Mouse (Mus musculus) CD8-positive naive resting alpha-beta T cell, adult 2 months (primary cell): ENCODE results near the gene Zfp346.
A peak's percentile ranks its signal among the peaks of the same experiment; 100 is the strongest.
"Not testable (repeated sequence)": the region's sequence is repeated elsewhere in the genome, so short reads cannot be mapped to it uniquely, and the experiment has no call there.

Experiments
- DNase-seq, 2 experiments: peaks; one replicate each; pipeline ENCODE4 v3.0.0; 2022; ENCODE audit warnings: low read depth in 2 of 2, low spot score in 2 of 2

The Zfp346 gene

DNA sequence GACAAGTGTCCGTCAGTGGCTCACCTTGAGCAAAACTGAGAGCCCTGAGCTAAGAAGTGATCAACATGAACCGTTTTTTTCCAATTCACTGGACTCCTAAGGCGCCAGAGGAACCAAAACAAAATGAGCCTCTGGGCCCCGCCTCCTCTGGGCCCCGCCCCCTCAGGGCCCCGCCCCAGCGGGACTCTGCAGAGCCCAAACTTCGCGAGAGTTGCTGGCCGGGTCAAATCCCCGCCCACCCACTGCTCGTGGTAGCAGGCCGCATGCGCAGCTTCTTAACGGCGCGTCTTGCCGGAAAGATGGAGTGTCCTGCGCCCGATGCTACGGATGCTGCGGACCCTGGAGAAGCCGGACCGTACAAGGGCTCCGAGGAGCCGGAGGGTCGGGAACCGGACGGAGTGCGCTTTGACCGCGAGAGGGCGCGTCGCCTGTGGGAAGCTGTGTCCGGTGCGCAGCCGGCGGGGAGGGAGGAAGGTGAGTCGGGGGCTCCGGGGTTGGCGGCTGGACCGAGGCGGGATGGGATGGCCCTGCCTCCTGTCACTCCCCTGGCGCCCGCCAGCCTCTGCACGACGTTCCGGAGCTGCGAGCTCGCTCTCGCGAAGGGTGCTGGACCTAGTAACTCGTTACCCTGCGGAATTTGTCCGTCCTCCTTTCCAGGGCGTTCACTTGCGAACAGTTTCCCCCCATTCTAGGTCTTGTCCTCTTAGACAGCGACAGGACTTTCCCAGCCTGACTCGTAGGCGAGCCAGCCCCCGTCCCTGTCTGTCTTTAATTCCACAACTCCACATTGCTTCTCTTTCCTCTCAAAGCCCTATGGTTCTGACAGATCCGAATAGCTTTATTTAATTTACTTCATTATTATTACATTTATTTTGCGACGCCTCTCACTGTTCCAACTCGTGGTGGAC lies at the start of gene Zfp346:
TSS of gene Zfp346 (plus strand) at position 267 of the 908 bp plus-strand sequence.
- DNase-seq: peak; percentile 94 to 98

DNA sequence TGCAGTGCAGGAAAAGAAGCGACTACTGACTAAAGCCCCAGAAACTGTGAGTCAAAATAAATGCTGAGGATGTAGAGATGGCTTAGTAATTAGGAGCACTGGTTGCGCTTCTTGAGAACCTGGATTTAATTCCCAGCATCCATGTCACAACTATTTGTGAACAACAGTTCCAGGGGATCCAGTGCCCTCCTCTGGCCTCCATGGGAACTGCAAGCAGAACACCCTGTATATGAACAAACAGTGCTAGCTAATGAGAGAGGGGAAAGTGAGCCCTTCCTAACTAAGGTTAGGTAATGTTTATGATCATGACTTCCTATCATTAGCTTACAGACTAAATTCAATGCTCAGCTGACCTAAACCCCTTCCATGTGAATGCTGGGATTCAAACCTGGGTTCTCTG lies 47.1 kb upstream of the Zfp346 start:
- DNase-seq: peak in 1 of 2 experiments; percentile 25

DNA sequence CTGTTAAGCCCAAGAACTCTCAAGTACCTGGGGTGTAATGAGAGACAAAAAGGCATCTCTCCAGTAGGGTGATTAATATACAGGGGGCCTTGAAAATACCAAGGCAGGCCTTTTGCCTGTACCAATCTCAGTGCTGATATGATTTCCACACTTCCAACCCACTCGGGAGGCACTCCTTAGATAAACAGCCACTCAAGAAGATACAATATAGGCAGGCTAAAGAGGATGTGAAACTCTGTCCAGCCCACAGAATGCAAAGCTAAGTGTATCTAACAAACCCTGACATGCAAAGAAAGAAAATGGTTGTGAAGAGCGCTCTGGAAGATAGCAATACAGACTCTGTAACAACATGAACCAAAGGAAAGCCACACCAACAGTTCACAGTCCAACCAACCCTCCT lies 41.8 kb upstream of the Zfp346 start:
- DNase-seq: no peak

DNA sequence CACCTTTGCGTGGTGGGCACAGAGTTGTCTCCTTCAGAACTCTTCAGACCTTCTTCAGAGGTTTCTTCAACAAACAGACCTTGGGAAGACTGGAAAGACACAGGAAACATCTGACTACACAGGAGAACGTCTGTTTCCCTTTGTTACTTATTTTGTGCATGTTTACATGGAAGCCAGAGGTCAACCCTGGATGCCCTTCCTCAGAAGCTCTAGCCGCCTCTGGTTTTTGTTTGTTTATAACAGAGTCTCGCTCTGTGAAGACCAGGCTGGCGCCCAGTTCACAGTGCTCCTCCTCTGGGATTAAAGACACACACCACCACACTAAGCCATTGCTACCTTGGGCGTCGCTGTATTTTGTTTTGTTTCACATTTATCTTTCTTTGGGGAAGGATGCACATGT lies 35.4 kb upstream of the Zfp346 start:
- no peak for DNase-seq

DNA sequence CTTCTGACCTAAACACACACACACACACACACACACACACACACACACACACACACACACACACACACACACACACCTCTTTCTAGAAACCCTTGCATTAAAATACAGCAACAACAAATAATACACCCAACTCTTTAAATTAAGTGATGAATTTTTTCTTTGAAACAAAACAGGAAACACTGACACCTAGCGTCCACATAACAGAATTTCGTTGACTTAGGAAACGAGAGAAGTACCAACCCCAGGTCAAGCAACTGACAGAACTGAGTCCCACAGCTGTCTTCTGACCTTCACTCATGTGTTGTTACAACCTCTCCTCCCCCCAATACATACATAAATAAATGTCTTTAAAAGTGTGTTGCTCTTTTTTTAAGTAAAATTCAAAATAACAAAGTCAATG lies 33.8 kb upstream of the Zfp346 start:
- peak in 1 of 2 experiments; percentile 14 for DNase-seq

DNA sequence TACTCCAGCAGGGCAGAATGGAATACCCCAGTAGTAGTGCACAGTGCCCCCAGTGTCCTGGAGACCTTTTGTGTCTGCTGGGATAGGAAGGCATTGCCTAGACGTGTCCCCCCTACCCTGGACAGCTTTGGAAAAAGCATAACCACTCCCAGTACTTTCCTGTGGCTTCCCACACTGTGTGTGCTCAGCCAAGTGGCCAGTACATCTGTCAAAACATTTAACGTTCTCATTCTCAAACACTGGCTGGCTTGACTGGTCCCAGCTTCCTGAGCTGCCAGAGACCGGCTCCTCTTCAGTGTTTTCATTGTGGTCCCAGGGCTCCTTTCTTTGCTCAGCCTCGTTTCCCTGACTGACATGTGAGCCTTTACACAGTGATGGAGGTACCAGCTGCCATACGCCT lies 29.5 kb upstream of the Zfp346 start:
- no peak for DNase-seq

DNA sequence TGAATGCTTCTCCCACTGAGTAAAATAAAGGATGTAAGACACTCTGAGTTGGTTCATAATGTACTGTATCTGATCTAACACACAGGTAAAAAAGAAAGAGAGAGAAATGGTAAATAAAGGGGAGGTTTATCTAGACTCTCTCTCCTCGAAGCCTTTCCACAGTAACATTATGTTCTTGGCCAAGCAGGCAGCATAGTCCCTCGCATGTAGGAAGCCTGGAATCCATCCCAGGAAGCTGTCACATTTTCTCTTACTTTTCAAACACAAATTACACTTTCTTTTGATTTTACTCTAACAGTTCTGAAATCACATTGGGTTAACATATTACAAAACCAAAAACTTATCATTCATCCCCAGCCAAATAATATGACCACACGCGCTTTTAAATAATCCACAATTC lies 12.5 kb upstream of the Zfp346 start:
- DNase-seq: no peak

DNA sequence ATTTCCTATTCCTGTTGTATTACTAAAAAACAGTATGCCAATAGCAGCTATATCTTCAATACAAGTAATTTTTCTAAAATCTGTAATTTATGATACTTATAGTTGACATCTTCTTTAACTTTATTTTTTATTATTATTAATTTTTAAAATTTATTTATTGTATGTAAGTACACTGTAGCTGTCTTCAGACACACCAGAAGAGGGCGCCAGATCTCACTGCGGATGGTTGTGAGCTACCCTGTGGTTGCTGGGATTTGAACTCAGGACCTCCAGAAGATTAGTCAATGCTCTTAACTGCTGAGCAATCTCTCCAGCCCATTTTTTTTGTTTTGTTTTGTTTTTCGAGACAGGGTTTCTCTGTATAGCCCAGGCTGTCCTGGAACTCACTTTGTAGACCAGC lies 7.3 kb upstream of the Zfp346 start:
- not testable (repeated sequence) for DNase-seq

DNA sequence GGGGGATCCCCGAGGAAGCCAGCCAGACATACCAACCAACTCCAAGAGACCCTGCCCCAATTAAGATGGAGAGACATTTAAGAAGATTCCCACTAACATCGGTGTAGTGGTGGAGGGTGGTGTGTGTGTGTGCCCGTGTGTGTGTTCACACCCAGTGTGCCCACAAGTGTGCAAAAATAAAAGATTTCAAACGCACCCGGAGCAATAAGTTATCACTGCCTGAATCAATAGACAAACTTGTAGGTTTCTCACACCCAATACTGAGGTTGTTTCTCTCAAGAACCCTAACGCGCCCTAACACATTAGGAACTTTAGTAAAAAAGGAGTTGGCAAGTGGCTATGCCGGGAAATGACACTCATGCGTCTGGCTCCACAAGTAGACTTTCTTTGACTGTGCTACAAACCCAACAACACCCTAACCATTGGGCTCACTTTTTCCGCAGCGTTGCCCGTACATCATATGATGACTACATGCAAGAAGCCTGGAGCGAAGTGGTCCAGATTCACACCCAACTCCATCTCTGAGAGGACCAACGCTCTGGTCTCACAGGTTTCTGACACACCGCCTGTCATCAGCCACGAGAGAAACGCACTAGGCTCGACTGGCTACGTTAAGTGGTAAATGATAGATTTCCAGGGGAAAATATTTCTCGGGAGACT lies 5.9 kb upstream of the Zfp346 start:
- DNase-seq: peak; percentile 34 to 56

DNA sequence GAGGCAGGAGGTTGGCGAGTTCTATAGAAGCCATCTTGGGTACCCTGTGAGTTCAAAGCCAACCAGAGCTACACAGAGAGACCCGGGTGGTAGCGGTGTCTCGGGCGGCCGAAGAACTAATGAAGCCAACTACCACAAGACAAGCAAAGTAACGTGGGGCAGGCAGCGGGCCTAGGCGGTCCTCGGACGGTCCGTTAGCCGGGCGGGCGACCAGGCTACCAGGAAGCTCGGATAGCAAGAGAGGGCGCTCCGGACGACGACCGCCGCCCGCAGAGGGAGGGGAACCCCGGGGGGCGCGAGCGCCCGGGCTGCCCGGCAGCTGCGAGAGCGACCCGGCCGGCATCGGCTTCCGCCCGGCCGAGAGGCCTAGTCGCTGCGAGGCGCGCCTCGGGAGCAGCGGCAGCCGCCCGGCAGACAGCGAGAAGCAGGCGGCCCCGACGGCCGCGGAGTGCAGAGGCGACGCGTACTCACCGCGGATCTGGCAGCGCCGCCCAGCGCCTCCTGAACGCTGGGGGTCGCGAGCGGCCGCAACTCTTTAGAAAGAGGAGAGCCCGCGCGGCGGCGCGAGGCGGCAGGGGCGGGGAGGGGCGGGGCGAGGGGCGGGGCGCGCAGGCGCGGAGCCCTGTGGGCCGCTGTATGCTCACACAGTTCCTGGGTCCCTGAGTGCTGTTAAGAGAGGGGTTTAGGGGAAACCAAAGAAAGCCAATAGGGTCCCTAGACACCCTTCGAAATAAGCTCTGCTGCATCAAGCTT lies 5.2 kb upstream of the Zfp346 start, which contains the start of gene Uimc1:
TSS of gene Uimc1 (minus strand) at position 575 of the 753 bp plus-strand sequence.
- DNase-seq: peak; percentile 72 to 75

DNA sequence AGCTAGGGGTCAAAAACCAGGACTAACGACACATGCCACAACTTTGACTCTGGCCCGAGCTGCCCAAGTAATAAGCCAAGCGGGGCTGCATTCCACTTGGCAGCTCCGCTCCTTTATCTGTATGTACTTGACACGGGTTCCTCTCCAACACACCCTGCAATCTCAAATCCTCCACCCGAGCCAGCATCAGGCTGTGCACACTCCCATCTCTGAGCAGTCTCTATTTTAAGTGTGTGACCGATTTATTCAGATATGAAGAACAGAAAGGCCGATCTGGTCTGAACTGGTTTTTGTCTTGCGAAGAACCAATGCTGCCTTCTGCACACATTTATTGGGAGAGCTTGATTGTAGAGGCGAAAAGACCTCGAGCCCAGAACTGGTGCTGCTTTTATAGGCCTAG lies 3.5 kb upstream of the Zfp346 start:
- DNase-seq: no peak

DNA sequence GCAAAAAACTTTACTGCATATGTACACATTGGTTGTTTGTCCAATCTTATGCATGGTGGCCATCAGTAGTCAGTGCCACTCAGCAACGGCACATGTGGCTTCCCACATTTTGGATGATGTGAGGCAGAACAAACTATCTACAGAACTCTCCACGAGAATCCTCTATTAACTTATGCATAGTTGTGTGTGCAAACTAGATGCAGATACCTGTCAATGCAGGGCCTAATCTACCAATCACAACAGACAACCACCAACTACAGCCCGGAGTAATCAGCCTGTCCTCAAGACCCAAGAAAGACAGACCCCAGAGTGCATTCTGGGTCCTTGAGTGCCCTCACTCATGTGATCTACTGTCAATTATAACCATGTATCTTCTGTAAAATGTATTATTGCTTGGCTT lies 2.7 kb upstream of the Zfp346 start:
- DNase-seq: no peak

DNA sequence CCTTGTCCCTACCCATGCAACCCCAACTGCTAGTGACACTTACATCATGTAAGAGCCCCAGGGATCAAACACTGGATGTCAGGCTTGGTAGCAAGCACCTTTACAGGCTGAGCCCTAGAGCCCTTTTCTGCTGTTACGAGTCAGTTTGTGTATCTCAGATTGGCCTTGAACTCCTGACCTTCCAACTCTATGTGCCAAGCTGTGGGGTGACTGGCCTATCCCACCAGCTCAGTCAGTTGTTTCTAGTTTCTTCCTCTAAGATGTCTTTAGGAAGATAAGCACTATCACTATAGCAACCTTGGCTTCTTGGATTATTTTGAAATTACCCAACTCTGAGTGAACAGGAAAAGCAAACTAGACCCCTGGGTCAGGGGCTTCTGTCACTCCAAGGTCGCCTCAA lies 1.8 kb upstream of the Zfp346 start:
- no peak for DNase-seq

DNA sequence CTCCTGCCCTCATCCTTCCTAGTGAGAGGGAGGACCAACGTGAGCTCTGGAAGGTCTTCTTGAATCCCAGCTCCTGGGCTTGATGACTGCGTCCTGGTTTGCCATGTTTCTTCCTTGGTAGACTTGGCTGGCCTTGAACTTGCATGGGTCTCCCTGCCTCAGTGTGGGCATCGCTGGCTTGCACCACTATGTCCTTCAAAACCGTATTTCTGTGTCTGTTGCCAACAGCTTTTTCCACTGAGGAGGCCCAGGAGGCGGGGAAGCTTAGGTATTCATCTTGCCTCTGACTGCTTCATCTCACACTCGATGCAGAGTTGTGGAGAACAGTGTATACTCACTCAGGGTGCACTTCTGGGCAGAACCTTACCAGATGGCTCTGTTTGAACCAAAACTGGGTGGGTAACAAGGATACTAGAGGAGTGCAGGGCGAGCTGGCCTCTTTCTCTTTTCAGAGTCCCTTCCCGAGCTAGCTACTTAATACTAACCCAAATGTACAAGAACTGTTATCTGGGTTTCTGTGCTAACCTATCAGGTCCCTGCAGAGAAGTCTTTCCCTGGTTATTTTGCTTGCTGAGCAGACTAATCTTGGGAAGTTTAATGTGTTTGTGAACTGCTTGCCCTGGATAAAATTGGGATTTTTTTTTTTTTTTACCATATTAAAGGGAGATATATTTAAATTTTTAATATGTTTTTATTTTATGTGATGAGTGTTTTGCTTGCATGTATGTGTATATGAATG lies 1.0 kb downstream of the Zfp346 start:
- DNase-seq: no peak

DNA sequence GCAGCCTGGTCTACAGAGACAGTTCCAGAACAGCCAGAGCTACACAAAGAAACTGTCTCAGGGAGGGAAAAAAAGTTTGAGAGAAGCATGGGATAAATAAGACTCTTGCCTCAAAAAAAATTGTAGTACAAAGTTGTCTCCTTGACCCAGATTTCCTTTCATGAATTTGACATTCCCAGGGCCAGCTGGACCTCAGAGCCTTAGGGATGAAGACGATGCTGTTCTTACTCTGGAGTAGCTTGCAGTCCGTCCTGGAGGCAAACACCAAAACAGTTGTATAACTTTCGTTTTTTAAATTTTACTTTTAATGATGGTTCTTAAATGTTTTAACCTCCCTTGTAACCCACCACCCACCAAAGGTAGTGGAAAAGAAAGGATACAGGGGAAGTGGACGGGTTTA lies 2.0 kb downstream of the Zfp346 start:
- no peak for DNase-seq

DNA sequence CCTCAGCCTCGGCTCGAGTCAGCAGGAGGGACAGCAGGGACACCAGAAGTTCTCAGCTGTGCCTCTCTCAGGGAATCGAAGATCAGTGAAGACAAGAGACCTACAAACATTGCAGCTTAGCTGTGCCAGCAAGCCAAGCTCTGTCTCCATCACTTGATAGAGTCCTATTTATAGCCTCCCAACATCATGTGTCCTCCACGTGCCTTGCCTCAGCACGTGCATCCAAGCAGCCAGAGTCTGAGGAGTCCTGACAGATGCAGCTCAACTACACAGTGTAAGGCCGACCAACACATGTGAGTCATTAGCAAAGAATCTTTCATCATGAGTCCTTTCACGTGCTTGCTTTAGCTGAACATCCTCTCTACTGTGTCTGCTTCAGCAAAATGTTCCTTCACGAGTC lies 2.6 kb downstream of the Zfp346 start:
- DNase-seq: no peak

DNA sequence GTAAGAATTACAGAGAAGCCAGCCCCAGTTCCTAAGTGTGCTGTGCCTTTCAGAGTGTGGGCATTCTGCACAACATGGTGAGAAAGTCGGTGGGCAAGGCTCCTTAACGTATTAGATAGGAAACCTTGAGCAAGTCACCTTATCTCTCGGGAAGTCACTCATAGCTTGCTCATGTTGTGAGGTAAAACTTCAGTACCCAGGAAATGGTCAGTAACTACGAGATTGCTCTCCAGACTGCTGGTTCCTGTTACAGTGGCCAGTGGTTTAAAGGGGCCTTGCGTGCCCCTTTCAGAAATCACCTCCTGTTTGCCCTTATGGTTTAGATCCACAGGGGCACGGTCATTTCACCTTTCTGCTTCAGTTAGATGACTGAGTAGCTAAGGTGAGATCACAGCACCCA lies 9.3 kb downstream of the Zfp346 start:
- DNase-seq: no peak

DNA sequence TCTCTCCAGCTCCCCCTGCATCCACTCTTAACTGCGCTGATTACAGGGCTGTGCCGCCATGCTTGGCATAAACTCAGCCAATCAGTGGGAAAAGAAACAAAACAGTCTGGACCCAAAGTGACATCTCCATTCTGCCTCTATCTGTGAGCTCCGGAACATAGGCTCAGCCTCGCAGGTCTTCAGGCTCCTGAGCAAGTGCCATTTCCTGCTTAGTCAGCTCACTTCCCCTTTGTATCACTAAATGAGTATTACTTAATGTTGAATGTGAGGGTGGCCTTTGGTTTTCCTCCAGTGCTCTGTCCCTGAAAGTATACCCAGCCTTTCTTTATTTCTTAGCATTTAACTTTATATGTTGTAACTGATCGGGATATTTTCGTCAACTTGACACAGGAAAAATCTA lies 19.8 kb downstream of the Zfp346 start:
- no peak for DNase-seq

DNA sequence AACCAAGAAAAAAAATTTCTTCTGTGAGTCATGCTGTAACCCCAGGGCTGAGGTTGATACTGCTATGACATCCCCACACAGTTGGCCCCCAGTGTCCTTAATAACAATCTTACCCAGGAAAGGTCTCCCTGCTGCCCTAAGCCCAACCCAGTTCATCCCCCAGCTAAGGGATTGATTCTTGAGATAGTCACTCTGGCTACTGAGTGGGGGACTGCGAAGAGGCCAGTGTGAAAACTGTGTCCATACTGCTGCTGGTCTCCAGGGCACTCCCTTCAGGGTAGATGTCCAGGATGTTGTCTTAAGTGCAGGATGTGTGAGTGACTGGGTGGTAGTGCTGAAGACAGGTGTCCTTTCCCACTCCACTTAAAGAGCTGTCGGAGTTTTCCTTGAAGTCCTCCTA lies 28.3 kb downstream of the Zfp346 start, which contains the start of gene Gm17617:
TSS of gene Gm17617 (minus strand) at position 101 of the 400 bp plus-strand sequence.
- no peak for DNase-seq

DNA sequence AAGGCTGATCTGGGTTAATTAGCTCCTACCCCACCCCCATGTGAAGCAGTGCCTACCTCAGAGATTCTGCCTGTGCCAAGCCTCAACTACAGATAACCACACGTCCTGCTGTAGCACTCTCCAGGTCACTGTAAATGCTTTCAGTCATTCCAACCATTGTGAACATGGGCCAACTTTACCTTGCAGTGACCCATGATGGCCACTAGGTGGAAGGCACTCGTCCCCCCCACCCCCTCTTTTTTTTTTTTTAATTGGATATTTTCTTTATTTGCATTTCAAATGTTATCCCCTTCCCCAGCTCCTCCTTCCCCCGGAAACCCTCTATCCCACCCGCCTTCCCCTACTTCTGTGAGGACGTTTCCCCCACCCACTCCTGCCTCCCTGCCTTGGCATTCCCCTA lies 30.3 kb downstream of the Zfp346 start:
- DNase-seq: no peak

DNA sequence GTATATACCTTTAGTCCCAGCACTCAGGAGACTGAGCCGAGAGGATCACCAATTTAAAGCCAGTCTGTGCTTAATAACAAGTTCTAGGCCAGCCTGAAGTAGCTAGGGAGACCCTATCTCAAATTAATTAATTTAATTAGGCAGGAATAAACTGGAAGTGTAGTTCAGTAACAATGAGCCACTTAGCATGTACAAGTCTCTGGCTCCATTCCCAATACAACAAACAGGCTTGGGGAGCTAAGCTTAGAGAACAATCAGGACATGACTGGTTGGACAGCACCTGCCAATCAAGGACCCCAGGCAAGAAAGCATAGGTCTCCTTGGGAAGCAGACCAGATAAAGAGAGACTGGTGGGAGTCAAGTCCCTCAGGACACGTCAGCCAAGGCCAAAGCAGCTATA lies 35.2 kb downstream of the Zfp346 start:
- DNase-seq: no peak
